Mouse (Mus musculus) stomach, embryonic 14.5 days (tissue): ENCODE measurements around the gene 1810062G17Rik. TPM values are rescaled to one million over a fixed set of nuclear protein-coding genes. Genes with fewer than 3 reads are reported as not detected.

Experiments
- ATAC-seq: fragments of 200-750 bp; cut with Nextera tagmentation; 2 replicates; pipeline ENCODE4 v1.8.0; 2017; ENCODE audit warnings: low read depth, moderate TSS enrichment; ENCODE audit not compliant: insufficient number of reproducible peaks, insufficient read depth, low FRiP score
- H3K27ac ChIP-seq: fragments of 300-500 bp; sonication (generic); 2 replicates; pipeline ENCODE4 v1.5.1; 2014; ENCODE audit warnings: mild to moderate bottlenecking, low read length, moderate library complexity, mixed read lengths
- H3K27me3 ChIP-seq: fragments of 300-500 bp; sonication (generic); 2 replicates; pipeline ENCODE4 v1.6.1; 2014; ENCODE audit warnings: low read length, control low read depth, mixed read lengths; ENCODE audit not compliant: control insufficient read depth, insufficient read depth
- H3K36me3 ChIP-seq: fragments of 300-500 bp; sonication (generic); 2 replicates; pipeline ENCODE4 v1.6.1; 2014; ENCODE audit warnings: mild to moderate bottlenecking, control low read depth, low read length, moderate library complexity, mixed read lengths; ENCODE audit not compliant: control insufficient read depth, insufficient read depth
- H3K4me1 ChIP-seq: fragments of 300-500 bp; sonication (generic); 2 replicates; pipeline ENCODE4 v1.6.1; 2014; ENCODE audit warnings: low read length, control low read depth, mixed read lengths; ENCODE audit not compliant: control insufficient read depth, insufficient read depth
- H3K4me2 ChIP-seq: fragments of 300-500 bp; sonication (generic); replicated peaks from 2 replicates; pipeline ENCODE4 v1.6.1; 2014; ENCODE audit warnings: low read depth, low read length, control low read depth
- H3K4me3 ChIP-seq: fragments of 300-500 bp; sonication (generic); 2 replicates; pipeline ENCODE4 v1.5.1; 2014; ENCODE audit warnings: low read depth, low read length, control low read depth
- H3K9ac ChIP-seq: fragments of 300-500 bp; sonication (generic); replicated peaks from 2 replicates; pipeline ENCODE4 v1.6.1; 2014; ENCODE audit warnings: low read depth, mild to moderate bottlenecking, control low read depth, low read length, moderate library complexity, mixed read lengths
- H3K9me3 ChIP-seq: fragments of 300-500 bp; sonication (generic); 2 replicates; pipeline ENCODE4 v1.6.1; 2016; ENCODE audit warnings: low read depth, low read length, control low read depth; ENCODE audit not compliant: control insufficient read depth
- WGBS: fragments of 180-500 bp; shearing (Covaris S2); extraction: QIAGEN DNeasy Blood & Tissue Kit; methylation state at CpG from one replicate; pipeline ENCODE4 v1.1.7; 2014; 5-methylcytosine and 5-hydroxymethylcytosine counted together
- microRNA-seq: library from miRNA; unstranded; fragments of <30 nt; microRNA quantifications from one replicate; pipeline ENCODE4, GENCODE M21; 2016
- polyA plus RNA-seq: library from polyadenylated mRNA; unstranded; fragments of >200 nt; fragmentation: Nextera tagmentation; extraction: Ambion mirVana; gene quantifications from 2 replicates; pipeline ENCODE4 v1.2.1, GENCODE M21; 2014

1810062G17Rik gene
- polyA plus RNA-seq, 1 experiment from 2014 or later = 2.1 TPM

DNA sequence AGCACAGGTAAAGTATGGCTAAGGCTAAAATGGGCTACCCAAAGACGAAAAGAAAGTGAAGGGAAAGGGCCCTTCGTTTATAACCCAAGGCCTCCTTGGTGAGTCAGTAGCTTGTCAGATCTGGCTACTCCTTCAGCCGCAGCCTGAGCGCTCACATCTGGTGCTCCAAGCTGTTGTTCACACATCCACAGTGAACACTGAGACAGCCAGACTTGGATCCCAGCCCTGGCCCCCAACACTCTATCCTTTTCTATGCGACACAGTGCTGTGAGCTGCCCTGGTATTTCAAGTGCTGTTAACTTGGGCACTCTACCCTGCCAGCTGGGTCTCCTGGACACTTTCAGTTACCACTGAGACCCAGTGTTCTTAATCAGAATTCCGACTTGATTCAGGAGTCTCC is 54.6 kb downstream of the 1810062G17Rik start:
- Histone ChIP-seq H3K36me3 (no peaks in the 10 kb centered on the region), H3K27me3 (no peaks in the 10 kb centered on the region), H3K9ac (no peak overlapping the region), H3K4me2 (no peak overlapping the region), H3K4me1 (peaks cover 11% of the 10 kb centered on the region; the same call in 1 of the 2 replicates), H3K4me3 (no peak overlapping the region), H3K27ac (no peak overlapping the region), H3K9me3 (no peaks in the 10 kb centered on the region)
- no peak for ATAC-seq
- 84% methylated on average over 6 of the region's 6 CpGs for WGBS

DNA sequence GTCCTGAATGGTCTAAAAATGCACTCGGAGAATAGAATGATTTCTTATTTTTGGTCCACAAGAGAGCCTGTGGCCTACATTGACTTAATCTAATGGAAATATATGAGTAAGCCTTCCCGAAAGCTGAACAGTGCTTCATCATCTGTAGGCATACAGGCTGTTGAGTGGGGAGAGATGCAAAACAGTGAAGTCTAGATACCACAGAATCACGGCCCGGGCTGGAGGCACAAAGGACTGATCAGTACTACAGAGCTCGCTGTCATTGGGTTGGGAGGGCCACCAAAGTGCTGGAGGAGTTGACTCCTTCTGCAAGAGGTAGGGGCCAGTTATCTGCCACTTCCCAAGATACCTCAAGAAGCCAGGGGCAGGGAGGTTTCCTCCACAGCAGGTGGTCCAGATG is 55.0 kb downstream of the 1810062G17Rik start:
- peaks cover 11% of the 10 kb centered on the region; the same call in 1 of the 2 replicates for H3K4me1 ChIP-seq

DNA sequence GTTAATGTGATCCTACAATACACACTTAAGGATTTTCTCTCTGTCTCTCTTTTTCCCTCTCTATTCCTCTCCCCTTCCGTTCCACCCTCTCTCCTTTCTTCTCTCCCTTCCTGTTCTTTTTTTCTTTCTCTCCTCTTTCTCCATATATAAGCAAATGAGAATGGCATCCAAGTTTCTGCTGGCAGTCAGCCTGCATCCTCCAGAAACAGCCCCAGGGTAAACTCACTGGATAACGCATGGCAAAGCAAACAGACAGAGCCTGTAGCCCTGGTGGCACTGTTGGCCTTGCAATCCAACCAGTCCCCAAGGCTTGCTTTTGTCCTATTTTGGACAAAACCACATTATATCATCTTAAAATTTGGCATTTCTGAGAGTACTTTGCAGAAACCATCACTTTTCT is 55.5 kb downstream of the 1810062G17Rik start:
- Histone ChIP-seq H3K36me3 (no peaks in the 10 kb centered on the region), H3K27ac (no peak overlapping the region), H3K9me3 (no peaks in the 10 kb centered on the region), H3K4me2 (no peak overlapping the region), H3K4me1 (peaks cover 11% of the 10 kb centered on the region; the same call in 1 of the 2 replicates), H3K27me3 (no peaks in the 10 kb centered on the region), H3K4me3 (no peak overlapping the region), H3K9ac (no peak overlapping the region)
- 43% methylated on average over 2 of the region's 2 CpGs for WGBS
- ATAC-seq = no peak

More for the DNA sequence above, 55.0 kb downstream of the 1810062G17Rik start:
- 84% methylated on average over 5 of the region's 5 CpGs for WGBS
- Histone ChIP-seq H3K36me3 (no peaks in the 10 kb centered on the region), H3K9ac (no peak overlapping the region), H3K27me3 (no peaks in the 10 kb centered on the region), H3K4me3 (no peak overlapping the region), H3K27ac (no peak overlapping the region), H3K9me3 (no peaks in the 10 kb centered on the region), H3K4me2 (no peak overlapping the region)
- no peak for ATAC-seq

Small RNA genes within 50 kb of the gene (microRNA-seq; reads per million reads assigned to microRNA genes)
- gene Mir7009 = not detected

Other genes starting within 250 kb of the 1810062G17Rik start
- 315 and 335 TPM in 2 replicates for gene Anxa5, start within 50 bp of the 1810062G17Rik start, polyA plus RNA-seq
- gene Gm11549, start 45.9 kb downstream of the 1810062G17Rik start, polyA plus RNA-seq = 0.28 and 0.30 TPM in 2 replicates
- 55.8 and 60.5 TPM in 2 replicates for gene Exosc9, start 76.7 kb downstream of the 1810062G17Rik start, polyA plus RNA-seq
- gene Ccna2, start 96.2 kb downstream of the 1810062G17Rik start, polyA plus RNA-seq = 196 and 200 TPM in 2 replicates
- 13.8 and 14.6 TPM in 2 replicates for gene Bbs7, start 137.5 kb downstream of the 1810062G17Rik start, polyA plus RNA-seq
- 6.7 and 8.6 TPM in 2 replicates for gene Trpc3, start 214.2 kb downstream of the 1810062G17Rik start, polyA plus RNA-seq